Mouse (Mus musculus) E14TG2a.4 (cell line): ENCODE data around the gene Abhd12.

Source experiments
- CTCF ChIP-seq: conservative IDR thresholded peaks from 2 replicates; pipeline ENCODE4 v1.5.1; 2014; ENCODE audit warnings: low read length
- NANOG ChIP-seq: IDR thresholded peaks from 2 replicates; pipeline ENCODE4 v1.6.1; 2014; ENCODE audit warnings: borderline replicate concordance, low read length, mixed read lengths
- POU5F1 ChIP-seq: IDR thresholded peaks from 2 replicates; pipeline ENCODE4 v1.6.1; 2014; ENCODE audit warnings: low read length, borderline replicate concordance

DNA sequence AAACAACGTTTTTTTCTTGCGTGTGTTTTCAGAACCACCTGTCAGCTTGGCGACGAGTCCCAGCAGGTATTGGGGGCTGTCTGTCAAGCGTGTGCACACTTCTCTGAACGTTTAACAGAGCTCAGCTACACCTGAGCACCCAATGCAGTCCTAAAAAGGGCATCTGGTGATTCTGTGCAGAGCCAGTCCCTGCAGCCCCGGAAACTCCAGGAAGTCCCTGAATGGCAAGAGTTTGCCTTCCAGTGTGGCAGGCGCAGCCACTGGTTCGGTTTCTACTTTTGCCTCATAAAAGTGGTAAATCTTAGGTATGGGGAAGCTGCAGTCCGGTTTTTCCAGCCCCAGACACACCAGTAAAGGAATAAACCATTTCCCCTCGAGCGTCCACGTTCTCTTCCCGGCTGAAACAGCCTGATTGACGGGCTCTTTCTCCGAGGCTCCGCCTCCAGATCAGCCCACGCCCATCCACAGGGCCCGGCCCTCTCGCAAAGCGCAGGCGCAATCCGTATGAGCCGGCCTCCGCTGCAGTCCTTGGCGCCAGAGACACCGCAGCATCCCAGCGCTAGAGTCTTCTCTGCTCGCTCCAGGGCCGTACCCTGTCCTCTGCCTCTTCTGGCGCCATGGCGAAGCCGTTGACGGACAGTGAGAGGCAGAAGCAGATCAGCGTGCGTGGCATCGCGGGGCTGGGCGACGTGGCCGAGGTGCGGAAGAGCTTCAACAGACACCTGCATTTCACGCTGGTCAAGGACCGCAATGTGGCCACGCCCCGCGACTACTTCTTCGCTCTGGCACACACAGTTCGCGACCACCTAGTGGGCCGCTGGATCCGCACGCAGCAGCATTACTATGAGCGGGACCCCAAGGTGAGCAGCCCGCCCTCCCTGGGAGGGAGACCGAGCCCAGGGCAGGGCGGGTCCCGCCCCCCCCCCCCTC lies 118.0 kb downstream of the Abhd12 start, which contains the start of gene Pygb:
- TF ChIP-seq CTCF (no peak), NANOG (no peak), POU5F1 (no peak)
